Mouse (Mus musculus) megakaryocyte, embryonic 14.5 days (primary cell): ENCODE results near the gene Fgfr2. TPM values are rescaled to one million over a fixed set of nuclear protein-coding genes. Genes with fewer than 3 reads are reported as not detected.

Experiments used
- H3K27me3 ChIP-seq: replicated peaks from 2 replicates; pipeline ENCODE3; 2012; ENCODE audit warnings: inconsistent platforms
- H3K36me3 ChIP-seq: replicated peaks from 2 replicates; pipeline ENCODE3; 2012; ENCODE audit warnings: low read length, inconsistent platforms, mixed read lengths
- H3K4me1 ChIP-seq: 2 replicates; pipeline ENCODE4 v1.6.1; 2012; ENCODE audit warnings: inconsistent platforms
- H3K4me3 ChIP-seq: replicated peaks from 2 replicates; pipeline ENCODE3; 2012; ENCODE audit warnings: moderate library complexity, mild to moderate bottlenecking, inconsistent platforms
- H3K9me3 ChIP-seq: 2 replicates; pipeline ENCODE4 v1.6.1; 2012; ENCODE audit warnings: inconsistent platforms
- FLI1 ChIP-seq: IDR thresholded peaks from 2 replicates; pipeline ENCODE4 v1.6.1; 2012; ENCODE audit warnings: low read length, inconsistent platforms, mixed read lengths
- GATA1 ChIP-seq: IDR thresholded peaks from 3 replicates; pipeline ENCODE4 v1.6.1; 2012; ENCODE audit warnings: mixed read lengths, low read length, inconsistent platforms, borderline replicate concordance
- polyA plus RNA-seq: library from polyadenylated mRNA; stranded (reverse); fragments of >175 nt; gene quantifications from 2 replicates; pipeline ENCODE4 v1.2.3, GENCODE M21; 2012; ENCODE audit warnings: low replicate concordance; ENCODE audit not compliant: insufficient read depth

The Fgfr2 gene
- polyA plus RNA-seq, 1 experiment = 0.45 TPM

GRCm38 (mm10) chr7:132091551-132091950 is 1031.6 kb downstream of the Fgfr2 start:
- Histone ChIP-seq H3K4me1 (no peaks in the 10 kb centered on the region), H3K27me3 (peaks cover 2% of the 10 kb centered on the region), H3K9me3 (peaks cover 3% of the 10 kb centered on the region; the same call in 1 of the 2 replicates), H3K36me3 (no peaks in the 10 kb centered on the region), H3K4me3 (no peak overlapping the region)
- TF ChIP-seq GATA1 (no peak), FLI1 (no peak)

DNA sequence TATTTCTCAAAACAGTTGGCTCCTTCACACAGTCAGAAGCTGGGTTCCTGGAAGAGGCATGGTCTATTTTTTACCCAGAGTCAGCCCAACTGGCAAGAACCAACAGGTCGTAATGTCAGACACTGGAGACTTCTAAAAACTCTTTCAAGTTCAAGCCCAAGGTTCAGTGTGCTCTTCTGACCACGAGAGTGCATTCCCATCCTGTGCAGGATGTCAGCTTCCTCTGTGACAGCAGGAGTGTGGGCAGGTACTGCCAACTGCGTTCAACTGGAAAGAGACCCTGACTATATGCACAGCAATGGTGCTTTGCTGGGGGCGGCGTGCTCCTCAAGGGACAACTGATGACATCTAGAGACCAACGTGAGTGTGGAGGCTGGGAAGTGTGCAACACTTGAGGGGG is 1034.5 kb downstream of the Fgfr2 start:
- Histone ChIP-seq H3K9me3 (no peaks in the 10 kb centered on the region), H3K4me1 (no peaks in the 10 kb centered on the region), H3K36me3 (no peaks in the 10 kb centered on the region), H3K4me3 (no peak overlapping the region), H3K27me3 (peaks cover 2% of the 10 kb centered on the region)
- TF ChIP-seq GATA1 (no peak), FLI1 (no peak)

- no peaks in the 10 kb centered on the region for H3K9me3 ChIP-seq
- no peak overlapping the region for H3K4me3 ChIP-seq
- no peak for TF ChIP-seq FLI1
- TF ChIP-seq GATA1 = no peak
- H3K27me3 ChIP-seq = peaks cover 2% of the 10 kb centered on the region
- no peaks in the 10 kb centered on the region for H3K36me3 ChIP-seq
- H3K4me1 ChIP-seq = no peaks in the 10 kb centered on the region
Measured at GRCm38 (mm10) chr7:132088181-132088580, 1035.0 kb downstream of the Fgfr2 start.

GRCm38 (mm10) chr7:132075825-132076224 is 1047.3 kb downstream of the Fgfr2 start:
- Histone ChIP-seq H3K27me3 (peaks cover 4% of the 10 kb centered on the region), H3K4me3 (no peak overlapping the region), H3K4me1 (no peaks in the 10 kb centered on the region), H3K36me3 (no peaks in the 10 kb centered on the region), H3K9me3 (peaks cover 24% of the 10 kb centered on the region)
- TF ChIP-seq GATA1 (no peak), FLI1 (no peak)

GRCm38 (mm10) chr7:132074503-132074902 is 1048.6 kb downstream of the Fgfr2 start:
- Histone ChIP-seq H3K9me3 (peaks cover 24% of the 10 kb centered on the region), H3K36me3 (no peaks in the 10 kb centered on the region), H3K4me1 (no peaks in the 10 kb centered on the region), H3K27me3 (peaks cover 4% of the 10 kb centered on the region), H3K4me3 (no peak overlapping the region)
- TF ChIP-seq GATA1 (no peak), FLI1 (no peak)

DNA sequence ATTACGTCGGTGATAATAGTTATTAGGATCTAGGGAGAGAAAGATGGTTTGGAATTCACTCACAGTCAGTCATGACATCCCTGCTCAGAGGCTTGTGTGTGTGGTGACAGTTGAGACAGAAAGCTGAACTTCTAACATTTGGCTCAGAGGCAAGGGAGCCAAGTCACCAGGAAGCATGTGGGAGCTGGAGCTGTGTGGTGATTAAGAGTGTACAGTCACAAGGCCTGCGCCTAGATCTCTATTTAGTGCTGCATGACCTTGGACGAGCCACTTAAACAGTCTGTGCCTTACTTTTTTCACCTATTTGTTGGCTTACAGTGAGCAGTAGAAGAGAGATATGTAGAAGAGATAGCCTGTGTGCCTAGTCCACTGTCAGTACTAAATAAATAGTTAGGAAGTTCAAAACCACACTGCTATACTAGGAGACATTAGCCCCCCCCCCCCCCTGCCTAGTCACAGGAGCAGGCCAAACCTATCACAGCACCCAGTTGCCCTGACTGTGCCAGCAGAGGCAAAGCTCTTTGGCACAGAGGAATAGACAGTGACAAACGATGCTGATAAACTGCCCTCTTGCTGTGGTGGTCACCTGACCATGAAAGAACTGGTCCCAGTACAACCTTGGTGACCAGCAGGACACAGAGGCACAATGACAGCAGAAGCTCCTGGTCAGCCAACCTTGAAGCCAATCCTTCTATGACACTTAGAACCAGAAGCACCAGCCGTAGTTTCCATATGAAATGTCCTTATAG is 1052.1 kb downstream of the Fgfr2 start:
- Histone ChIP-seq H3K4me3 (no peak overlapping the region), H3K9me3 (peaks cover 15% of the 10 kb centered on the region), H3K36me3 (no peaks in the 10 kb centered on the region), H3K4me1 (no peaks in the 10 kb centered on the region), H3K27me3 (no peaks in the 10 kb centered on the region)
- TF ChIP-seq FLI1 (no peak), GATA1 (no peak)

- no peaks in the 10 kb centered on the region for H3K36me3 ChIP-seq
- no peak overlapping the region for H3K4me3 ChIP-seq
- H3K27me3 ChIP-seq = no peaks in the 10 kb centered on the region
- peaks cover 8% of the 10 kb centered on the region for H3K9me3 ChIP-seq
- H3K4me1 ChIP-seq = no peaks in the 10 kb centered on the region
- TF ChIP-seq GATA1 = no peak
- no peak for TF ChIP-seq FLI1
Measured at GRCm38 (mm10) chr7:132067951-132068350, 1055.2 kb downstream of the Fgfr2 start.

GRCm38 (mm10) chr7:132067511-132067910 is 1055.6 kb downstream of the Fgfr2 start:
- H3K4me1 ChIP-seq = no peaks in the 10 kb centered on the region
- H3K36me3 ChIP-seq = no peaks in the 10 kb centered on the region
- TF ChIP-seq FLI1 (no peak), GATA1 (no peak)
- H3K27me3 ChIP-seq = no peaks in the 10 kb centered on the region
- H3K9me3 ChIP-seq = peaks cover 6% of the 10 kb centered on the region
- H3K4me3 ChIP-seq = no peak overlapping the region

DNA sequence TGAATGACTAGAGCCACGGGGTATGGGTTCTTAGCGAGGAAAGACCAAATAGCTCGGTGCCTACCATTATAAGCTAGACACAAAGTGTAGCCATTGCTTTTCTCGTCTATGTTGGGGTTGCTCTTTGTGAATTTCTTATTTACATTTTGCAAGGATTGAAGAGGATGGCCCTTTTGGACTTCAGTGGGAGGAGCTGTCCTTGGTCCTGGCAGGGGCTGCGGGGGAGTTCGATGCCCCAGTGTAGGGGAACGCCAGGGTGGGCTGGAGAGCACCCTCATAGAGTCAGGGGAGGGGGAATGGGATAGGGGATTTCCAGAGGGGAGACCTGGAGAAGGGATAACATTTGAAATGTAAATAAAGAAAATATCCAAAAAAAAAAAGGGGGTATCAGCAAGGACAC is 1063.0 kb downstream of the Fgfr2 start:
- TF ChIP-seq GATA1 (no peak), FLI1 (no peak)
- H3K27me3 ChIP-seq = no peaks in the 10 kb centered on the region

DNA sequence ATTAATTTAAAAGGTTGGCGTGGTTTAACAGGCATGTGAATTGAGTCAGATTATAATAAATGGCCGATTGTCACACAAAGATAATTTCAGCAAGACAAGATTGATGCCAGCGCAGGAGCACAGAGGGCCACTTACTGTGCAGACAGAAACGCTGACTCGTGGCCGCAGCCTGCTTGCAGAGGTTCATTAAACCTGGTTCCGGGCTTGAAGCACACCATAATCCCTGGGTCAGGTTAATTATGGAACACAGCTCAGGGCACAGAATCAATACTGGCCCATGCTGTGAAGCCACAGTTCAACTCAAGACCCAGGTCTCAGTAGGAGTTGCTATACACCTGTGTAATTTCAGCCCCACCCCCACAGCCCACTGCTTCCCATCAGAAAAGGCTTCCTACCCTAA is 1066.6 kb downstream of the Fgfr2 start:
- Histone ChIP-seq H3K9me3 (peaks cover 3% of the 10 kb centered on the region; the same call in 1 of the 2 replicates), H3K4me3 (no peak overlapping the region), H3K27me3 (no peaks in the 10 kb centered on the region), H3K36me3 (no peaks in the 10 kb centered on the region), H3K4me1 (no peaks in the 10 kb centered on the region)
- no peak for TF ChIP-seq GATA1
- TF ChIP-seq FLI1 = no peak

More for the DNA sequence above, 1063.0 kb downstream of the Fgfr2 start:
- Histone ChIP-seq H3K36me3 (no peaks in the 10 kb centered on the region), H3K4me3 (no peak overlapping the region), H3K4me1 (no peaks in the 10 kb centered on the region), H3K9me3 (no peaks in the 10 kb centered on the region)

DNA sequence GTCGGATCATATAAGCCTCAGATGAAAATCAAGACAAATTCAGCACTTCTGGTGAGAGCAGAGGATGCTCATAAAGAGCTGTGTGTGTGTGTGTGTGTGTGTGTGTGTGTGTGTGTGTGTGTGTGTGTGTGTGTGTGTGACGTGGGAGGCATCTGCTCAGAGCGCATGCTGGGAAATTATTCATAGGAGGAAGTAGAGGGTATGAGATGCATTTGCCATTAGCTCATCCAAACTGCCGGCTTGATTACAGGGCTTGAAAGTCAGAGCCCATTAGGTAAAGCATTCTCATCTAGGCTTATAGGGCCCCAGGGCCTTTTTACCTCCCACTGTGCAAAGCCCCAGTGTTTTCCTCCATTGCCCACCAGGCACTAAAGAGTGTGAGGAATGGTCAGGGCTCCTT is 1076.5 kb downstream of the Fgfr2 start:
- H3K36me3 ChIP-seq = no peaks in the 10 kb centered on the region
- no peaks in the 10 kb centered on the region for H3K9me3 ChIP-seq
- H3K27me3 ChIP-seq = no peaks in the 10 kb centered on the region
- H3K4me3 ChIP-seq = no peak overlapping the region
- no peak for TF ChIP-seq FLI1
- no peak for TF ChIP-seq GATA1
- H3K4me1 ChIP-seq = no peaks in the 10 kb centered on the region
